Mouse (Mus musculus): ENCODE measurements at regions not wholly inside any gene's neighbourhood (a gene's known extent, or its start where the extent isn't known, plus 50 kb on each side); places are given as distances from the start of the nearest gene placed in this dataset.
"Not testable (repeated sequence)": the region's sequence is repeated elsewhere in the genome, so short reads cannot be mapped to it uniquely, and the experiment has no call there.

- DNase-seq, result no peak
Observed at GRCm38 (mm10) chr2:63580489-63581139, 396.5 kb upstream of the Kcnh7 start.

- no peak for DNase-seq
Observed at GRCm38 (mm10) chr2:63575172-63575571, 391.1 kb upstream of the Kcnh7 start.

GRCm38 (mm10) chr2:63574008-63574703 lies 390.1 kb upstream of the Kcnh7 start:
- DNase-seq, result no peak

- DNase-seq, result no peak
Observed at GRCm38 (mm10) chr2:63573015-63573807, 389.1 kb upstream of the Kcnh7 start.

GRCm38 (mm10) chr2:63556858-63557419 lies 372.9 kb upstream of the Kcnh7 start:
- no peak for DNase-seq

- DNase-seq, result not testable (repeated sequence)
Observed at GRCm38 (mm10) chr2:63541836-63542235, 357.7 kb upstream of the Kcnh7 start.

GRCm38 (mm10) chr2:63518534-63518933 lies 334.4 kb upstream of the Kcnh7 start:
- no peak for DNase-seq

GRCm38 (mm10) chr2:63513554-63514226 lies 329.6 kb upstream of the Kcnh7 start:
- no peak for DNase-seq

- peak; percentile 59 for DNase-seq
Observed at GRCm38 (mm10) chr2:63503939-63504338, 319.9 kb upstream of the Kcnh7 start.

GRCm38 (mm10) chr2:63476411-63476810 lies 292.3 kb upstream of the Kcnh7 start:
- DNase-seq, result no peak

- no peak for DNase-seq
Observed at GRCm38 (mm10) chr2:63475255-63475654, 291.2 kb upstream of the Kcnh7 start.

- DNase-seq, result peak; percentile 33
Observed at GRCm38 (mm10) chr2:63473699-63474098, 289.6 kb upstream of the Kcnh7 start.

- no peak for DNase-seq
Observed at GRCm38 (mm10) chr2:63472248-63472647, 288.2 kb upstream of the Kcnh7 start.

- no peak for DNase-seq
Observed at GRCm38 (mm10) chr2:63459112-63459511, 275.0 kb upstream of the Kcnh7 start.

GRCm38 (mm10) chr2:63454263-63455011 lies 270.4 kb upstream of the Kcnh7 start:
- peak; percentile 16 for DNase-seq

- DNase-seq, result peak; percentile 11
Observed at GRCm38 (mm10) chr2:63452891-63453290, 268.8 kb upstream of the Kcnh7 start.

- DNase-seq, result no peak
Observed at GRCm38 (mm10) chr2:63452164-63452563, 268.1 kb upstream of the Kcnh7 start.

- no peak for DNase-seq
Observed at GRCm38 (mm10) chr2:63434327-63434726, 250.2 kb upstream of the Kcnh7 start.

- no peak for DNase-seq
Observed at GRCm38 (mm10) chr2:63405405-63405804, 221.3 kb upstream of the Kcnh7 start.

All from right cerebral cortex, postnatal 4 days (tissue).